Mouse (Mus musculus) adrenal gland, postnatal 4 days (tissue): Measurements from ENCODE around the gene Tbx1. TPM values are rescaled to one million over a fixed set of nuclear protein-coding genes. Genes with fewer than 3 reads are reported as not detected.

Experiments
- DNase-seq, 2 experiments: peaks; one replicate each; pipeline ENCODE4 v3.0.0; 2021 to 2022; ENCODE audit warnings: low spot score in 2 of 2, mixed read lengths in 2 of 2
- total RNA-seq, 2 experiments: library from RNA; stranded (reverse); gene quantifications; 2 replicates each; pipeline ENCODE4 v1.2.3; 2021

Tbx1 gene
- total RNA-seq, 2 experiments from 2014 or later: 0.59 to 1.0 TPM

- no peak for DNase-seq
Measured at GRCm38 (mm10) chr16:18588738-18589055, 1.8 kb downstream of the Tbx1 start.

GRCm38 (mm10) chr16:18587847-18588737 is 2.4 kb downstream of the Tbx1 start:
- no peak for DNase-seq

GRCm38 (mm10) chr16:18586906-18587546 is 3.4 kb downstream of the Tbx1 start:
- no peak for DNase-seq

GRCm38 (mm10) chr16:18586076-18586905 is 4.2 kb downstream of the Tbx1 start:
- no peak for DNase-seq

- no peak for DNase-seq
Measured at GRCm38 (mm10) chr16:18585676-18586075, 4.8 kb downstream of the Tbx1 start.

GRCm38 (mm10) chr16:18584901-18585510 is 5.5 kb downstream of the Tbx1 start:
- DNase-seq: no peak

- no peak for DNase-seq
Measured at GRCm38 (mm10) chr16:18583673-18584357, 6.7 kb downstream of the Tbx1 start.

- DNase-seq: no peak
Measured at GRCm38 (mm10) chr16:18583169-18583568, 7.3 kb downstream of the Tbx1 start.

- no peak for DNase-seq
Measured at GRCm38 (mm10) chr16:18582426-18583148, 7.9 kb downstream of the Tbx1 start.

GRCm38 (mm10) chr16:18581623-18582205 is 8.8 kb downstream of the Tbx1 start:
- DNase-seq: no peak

- no peak for DNase-seq
Measured at GRCm38 (mm10) chr16:18581050-18581622, 9.3 kb downstream of the Tbx1 start.

GRCm38 (mm10) chr16:18580389-18580788 is 10.1 kb downstream of the Tbx1 start:
- no peak for DNase-seq

GRCm38 (mm10) chr16:18577599-18578160 is 12.8 kb downstream of the Tbx1 start:
- DNase-seq: no peak

- DNase-seq: no peak
Measured at GRCm38 (mm10) chr16:18577071-18577470, 13.4 kb downstream of the Tbx1 start.

GRCm38 (mm10) chr16:18574196-18574595 is 16.3 kb downstream of the Tbx1 start:
- no peak for DNase-seq

- no peak for DNase-seq
Measured at GRCm38 (mm10) chr16:18568599-18568998, 21.9 kb downstream of the Tbx1 start.

- DNase-seq: no peak
Measured at GRCm38 (mm10) chr16:18564472-18564871, 26.0 kb downstream of the Tbx1 start.

GRCm38 (mm10) chr16:18556461-18556860 is 34.0 kb downstream of the Tbx1 start:
- DNase-seq: no peak
